Mouse (Mus musculus) heart, adult 2 months (tissue): ENCODE data around the gene Dtd1.

Experiments
- CTCF ChIP-seq: fragments of 200-600 bp; IDR thresholded peaks from 2 replicates; pipeline ENCODE4 v1.8.1; 2022; ENCODE audit warnings: antibody characterized with exemption, mild to moderate bottlenecking, moderate library complexity
- EP300 ChIP-seq: fragments of 200-500 bp; IDR thresholded peaks from 2 replicates; pipeline ENCODE4 v1.6.1; 2011; ENCODE audit warnings: low read depth, low read length, control low read depth; ENCODE audit not compliant: insufficient read depth
- POLR2A ChIP-seq: fragments of 200-500 bp; IDR thresholded peaks from 2 replicates; pipeline ENCODE4 v1.6.1; 2011; ENCODE audit warnings: mild to moderate bottlenecking, low read depth, low read length, control low read depth; ENCODE audit not compliant: insufficient read depth

DNA sequence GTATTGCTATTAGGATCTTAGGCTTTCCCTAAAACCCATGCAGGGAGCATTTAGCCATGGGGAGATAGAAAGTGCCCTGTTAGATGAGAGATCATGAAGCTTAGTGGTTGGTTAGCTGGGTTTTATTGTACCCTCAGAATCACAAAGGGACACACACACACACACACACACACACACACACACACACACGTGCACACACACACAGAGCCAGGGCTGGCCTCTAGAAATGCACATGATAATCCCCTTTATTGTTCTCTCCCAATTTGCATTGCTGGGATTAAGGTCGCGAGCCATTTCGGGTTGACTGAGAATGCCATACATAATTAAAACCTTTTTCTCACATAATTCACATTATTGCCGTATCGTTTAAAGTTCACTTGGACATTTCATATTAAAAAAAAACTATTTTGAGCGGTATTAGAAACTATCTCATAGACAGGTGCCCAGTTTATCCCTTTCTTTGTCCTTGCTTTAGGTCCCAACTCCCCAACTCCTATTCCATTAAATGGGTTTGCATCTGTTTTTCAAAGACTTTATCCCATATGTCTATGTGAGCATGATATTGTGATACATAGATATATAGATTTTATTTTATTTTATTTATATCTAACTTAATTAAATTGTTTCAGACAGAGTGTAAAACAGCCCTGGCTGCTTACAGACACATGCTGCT is 164.6 kb downstream of the Dtd1 start:
- TF ChIP-seq CTCF (no peak), POLR2A (no peak), EP300 (no peak)
